Mouse (Mus musculus) megakaryocyte, adult 5-6 weeks (primary cell): ENCODE data around the gene Mpped2. TPM values are rescaled to one million over a fixed set of nuclear protein-coding genes. Genes with fewer than 3 reads are reported as not detected.

Experiments used
- ATAC-seq: 2 replicates; pipeline ENCODE4 v1.8.0; 2016; ENCODE audit warnings: mild to moderate bottlenecking, inconsistent platforms; ENCODE audit not compliant: poor library complexity, severe bottlenecking
- total RNA-seq, 2 experiments: library from RNA; stranded (forward) in 1 of 2; stranded (reverse) in 1 of 2; fragments of 153-499, 151-499 nt in 1 of 2; fragments of 221-1000, 200-1000 nt in 1 of 2; gene quantifications; 2 replicates each; pipeline versions ENCODE4 v1.2.3 to v1.2.4; 2015 to 2017

Mpped2 gene
- total RNA-seq, 2 experiments from 2014 or later = not detected

DNA sequence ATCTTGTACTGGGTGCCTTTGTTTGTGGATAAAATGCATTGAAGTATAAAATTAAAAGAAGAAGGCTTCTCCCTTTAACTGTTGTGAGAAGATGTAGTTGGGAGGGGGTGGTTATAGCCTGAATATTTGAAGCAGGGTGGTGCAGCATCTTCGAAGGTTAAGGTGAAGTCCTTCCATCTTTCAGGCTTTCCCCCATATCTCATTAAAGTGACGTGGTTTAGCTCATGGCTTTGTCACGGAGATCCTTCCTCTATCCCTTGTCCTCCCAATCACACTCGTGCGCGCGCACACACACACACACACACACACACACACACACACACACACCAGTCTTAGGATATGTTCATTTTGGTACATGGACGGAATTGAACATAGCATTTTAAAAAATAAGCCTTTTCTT lies 3.3 kb downstream of the Mpped2 start:
- ATAC-seq = no peak

DNA sequence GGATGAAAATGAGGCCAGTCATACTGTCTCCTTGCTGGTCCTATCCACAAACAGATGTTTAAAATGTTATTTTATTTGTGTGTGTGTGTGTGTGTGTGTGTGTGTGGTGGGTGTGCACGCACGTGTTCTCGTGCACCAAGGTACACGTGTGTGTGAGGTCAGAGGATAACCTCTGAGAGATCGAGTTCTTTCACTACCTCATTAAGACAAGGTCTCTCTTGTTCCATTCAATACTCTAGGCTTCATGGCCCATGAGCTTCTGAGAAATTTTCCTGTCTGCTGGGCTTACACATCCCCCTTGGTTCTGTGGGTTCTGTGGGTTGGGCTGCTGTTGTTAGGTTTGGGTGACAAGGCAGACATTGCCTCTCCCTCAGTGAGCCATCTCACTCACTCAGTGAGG lies 12.6 kb downstream of the Mpped2 start:
- no peak for ATAC-seq

DNA sequence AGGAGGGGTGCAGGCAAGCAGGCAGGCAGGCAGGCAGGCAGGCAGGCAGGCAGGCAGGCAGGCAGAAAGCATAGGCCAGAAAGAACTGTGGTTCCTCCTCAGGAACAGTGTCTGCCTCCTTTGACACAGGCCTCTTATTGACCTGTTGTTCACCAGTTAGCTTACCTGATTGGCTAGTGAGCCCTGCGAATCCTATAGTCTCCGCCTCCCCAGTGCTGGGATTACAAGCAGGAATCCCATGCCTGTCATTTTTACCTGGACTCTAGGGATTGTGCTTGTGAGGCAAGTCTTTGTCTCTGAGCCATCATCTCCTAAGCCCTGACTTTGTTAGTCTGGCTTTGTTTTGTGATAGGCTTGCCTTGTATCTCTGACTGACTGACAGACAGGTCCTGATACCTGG lies 14.1 kb downstream of the Mpped2 start:
- no peak for ATAC-seq

DNA sequence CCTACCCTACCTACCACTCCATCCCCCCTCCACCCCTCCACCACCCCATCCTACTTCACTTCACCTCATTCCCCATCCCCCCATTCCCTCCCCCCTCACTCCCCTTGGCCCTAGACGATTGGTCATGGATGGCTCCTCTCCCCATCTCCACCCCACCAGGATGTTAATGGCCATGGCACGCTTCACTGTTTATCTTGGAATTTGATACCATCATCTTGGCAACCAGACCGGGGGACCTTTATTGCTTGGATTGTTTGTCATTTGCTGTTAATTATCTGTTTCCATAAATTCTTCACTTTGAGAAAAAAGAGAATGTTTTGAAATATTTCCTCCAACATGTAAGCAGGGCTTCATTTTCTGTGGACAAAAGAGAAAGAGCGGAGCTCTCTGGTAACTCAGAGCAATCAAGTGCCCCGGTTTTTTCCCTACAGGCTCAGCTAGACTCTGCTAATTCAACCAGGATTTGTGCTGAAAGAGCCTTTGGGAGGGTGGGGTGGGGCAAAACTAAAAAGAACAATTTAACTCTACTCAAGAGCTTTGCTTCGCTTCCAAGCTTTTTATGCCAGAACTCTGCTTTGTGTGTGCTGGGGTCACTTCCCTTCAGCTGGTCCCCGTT lies 17.9 kb downstream of the Mpped2 start:
- ATAC-seq = no peak

DNA sequence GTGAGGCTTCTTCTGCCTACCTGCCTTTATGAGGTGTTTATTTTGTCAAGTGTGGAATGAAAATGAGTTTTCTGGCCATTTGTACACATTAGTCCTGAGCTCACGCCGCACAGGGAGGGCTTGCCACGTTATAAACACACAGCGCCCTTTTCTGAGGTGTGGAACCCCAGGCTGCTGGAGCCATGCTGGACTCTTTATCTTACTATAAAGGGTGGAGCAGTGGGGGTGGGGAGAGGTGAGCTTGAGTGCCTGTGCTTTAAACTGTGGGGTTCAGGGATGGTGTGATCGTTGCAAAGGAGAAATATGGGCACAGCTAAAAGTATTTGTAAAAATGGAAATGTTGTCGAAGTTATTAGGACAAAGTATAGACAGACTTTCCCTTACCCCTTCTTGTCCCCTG lies 18.4 kb downstream of the Mpped2 start:
- ATAC-seq = no peak

DNA sequence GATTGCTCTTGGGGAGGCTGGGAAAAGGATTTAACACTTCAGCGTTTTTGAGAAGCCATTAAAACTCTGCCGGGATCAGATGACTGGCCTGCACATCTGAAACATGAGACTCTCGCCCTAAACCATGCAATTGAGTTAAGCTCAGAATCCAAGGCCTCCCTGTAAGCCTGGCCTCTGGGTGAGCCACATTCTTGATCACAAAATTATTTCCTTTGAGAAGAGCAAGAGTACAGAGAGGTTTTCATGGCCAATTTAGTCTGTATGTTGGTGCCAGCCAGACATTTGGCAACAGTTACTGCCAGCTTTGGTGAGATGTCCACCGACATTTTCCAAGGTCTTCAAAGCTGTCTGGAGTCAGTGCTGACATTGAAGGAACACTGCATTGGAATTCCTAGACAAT lies 20.1 kb downstream of the Mpped2 start:
- ATAC-seq = no peak

DNA sequence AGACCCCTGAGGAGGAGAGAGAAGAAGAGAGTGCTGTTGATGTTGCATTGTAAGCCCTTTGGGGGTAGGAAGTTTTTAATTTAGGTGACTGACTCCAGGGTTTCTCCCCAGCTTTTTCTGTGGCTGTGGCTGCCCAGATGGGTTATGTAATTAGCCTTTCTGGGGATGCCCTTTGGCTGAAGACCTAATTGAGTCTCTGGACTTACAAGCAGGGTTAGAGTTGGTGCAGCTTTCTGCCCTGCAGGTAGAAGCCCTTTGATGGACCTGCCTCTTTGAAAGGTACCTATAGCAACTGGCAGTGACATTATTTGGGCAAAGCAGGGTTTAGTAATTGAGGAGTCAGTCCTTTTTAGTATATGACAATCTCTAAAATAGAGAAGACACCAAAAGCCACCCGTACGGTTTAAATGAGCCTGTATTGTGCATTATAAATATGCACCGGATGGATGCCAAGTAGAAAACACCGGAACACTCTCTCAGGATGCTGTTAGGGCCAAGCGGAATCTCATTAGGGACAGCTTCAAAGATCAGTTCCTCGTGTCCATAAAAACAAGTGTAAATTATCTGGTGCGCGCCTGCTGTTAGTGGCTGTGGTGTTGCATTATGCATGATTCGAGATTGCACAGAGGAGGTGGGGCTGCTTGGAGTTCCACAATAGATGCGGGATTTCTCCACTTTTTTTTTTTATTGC lies 22.8 kb downstream of the Mpped2 start:
- no peak for ATAC-seq

DNA sequence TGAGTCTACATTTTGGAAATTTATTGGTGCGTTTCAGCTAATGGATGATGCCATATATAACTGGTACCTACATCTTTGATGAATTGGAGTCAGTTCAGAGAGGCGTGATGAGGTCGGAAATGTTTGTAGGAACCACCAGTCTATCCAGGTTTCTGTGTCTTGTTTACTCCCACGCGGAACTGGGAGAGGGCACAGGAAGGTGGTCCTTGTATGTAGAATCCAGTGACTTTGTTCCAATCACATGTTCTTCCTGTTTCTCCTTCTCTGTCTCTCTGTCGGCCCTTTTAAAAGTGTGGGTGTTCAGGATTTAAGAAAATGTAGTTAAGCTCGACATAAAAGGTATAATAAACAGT lies 23.3 kb downstream of the Mpped2 start:
- no peak for ATAC-seq

DNA sequence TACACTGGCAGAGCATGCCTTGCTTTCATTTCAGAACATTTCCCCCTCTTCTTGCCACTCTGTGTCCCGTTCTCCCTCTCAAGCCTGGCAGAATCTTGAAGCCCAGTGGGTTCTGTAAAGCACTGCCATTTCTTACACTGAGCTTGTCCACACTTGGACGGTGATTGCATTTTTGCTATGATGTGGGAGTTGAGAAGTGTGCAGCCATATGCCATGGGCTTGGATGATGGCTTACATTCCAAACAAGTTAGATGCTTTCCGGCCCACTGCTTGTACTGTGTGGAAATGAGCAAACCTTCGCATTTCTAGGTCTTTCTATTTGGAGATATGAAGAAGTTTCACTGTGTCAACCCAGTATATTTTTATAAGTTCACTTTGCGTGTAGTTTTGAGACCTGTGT lies 25.8 kb downstream of the Mpped2 start:
- no peak for ATAC-seq

DNA sequence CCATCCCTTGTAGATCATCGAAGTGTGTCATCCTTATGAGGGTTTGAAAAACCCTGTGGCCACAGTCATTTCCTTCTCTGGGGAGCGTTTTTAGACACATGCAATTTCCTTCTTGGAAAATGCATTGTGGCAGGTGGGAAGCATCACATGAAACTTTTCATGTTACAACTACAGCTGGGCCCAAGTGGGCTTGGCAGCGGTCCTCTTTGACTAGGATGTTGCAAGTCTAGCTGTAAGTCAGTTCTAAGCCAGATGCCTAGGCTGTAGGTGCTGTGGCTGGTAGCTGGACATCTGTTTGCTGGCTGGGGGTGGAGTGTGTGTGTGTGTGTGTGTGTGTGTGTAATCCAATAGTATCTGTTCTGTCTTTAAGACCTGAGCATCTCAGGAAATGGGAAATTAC lies 26.4 kb downstream of the Mpped2 start:
- ATAC-seq = no peak

DNA sequence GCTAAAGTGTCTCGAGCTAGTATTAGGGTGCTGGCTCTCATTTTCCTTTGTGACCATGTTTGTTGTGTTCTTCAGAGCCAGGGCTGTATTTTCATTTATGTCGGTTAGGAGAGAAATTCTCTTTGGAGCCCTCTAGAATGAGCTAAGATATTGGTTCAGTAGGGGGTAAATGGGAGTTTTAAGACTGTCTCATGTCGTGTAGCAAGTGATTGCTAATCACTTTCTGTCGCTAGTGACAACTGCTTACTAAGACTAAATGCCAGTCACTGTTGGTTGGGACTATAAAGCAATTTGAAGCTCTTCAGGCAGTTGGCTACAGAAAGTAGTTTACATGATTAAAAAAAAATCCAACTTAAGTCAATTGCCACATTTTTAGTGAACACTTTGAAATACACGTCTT lies 27.6 kb downstream of the Mpped2 start:
- no peak for ATAC-seq

DNA sequence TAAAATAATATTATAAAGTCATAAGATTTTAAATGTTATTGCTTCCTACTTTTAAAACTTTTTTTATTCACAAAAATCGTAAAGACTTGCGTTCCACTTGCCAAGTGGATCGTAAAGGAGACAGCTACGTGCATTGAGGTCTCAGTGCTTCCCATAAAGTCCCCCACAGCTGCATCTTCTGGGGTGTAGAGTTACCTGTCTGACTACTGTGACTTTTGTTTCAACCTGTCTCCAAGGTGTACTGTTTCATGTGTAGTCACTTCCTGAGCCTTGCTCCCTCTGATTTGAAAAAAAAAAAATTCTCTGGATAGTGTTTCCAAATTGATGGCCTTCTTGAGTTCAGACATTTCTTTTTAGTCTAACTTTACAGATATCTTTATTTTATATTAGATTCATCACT lies 29.0 kb downstream of the Mpped2 start:
- no peak for ATAC-seq

DNA sequence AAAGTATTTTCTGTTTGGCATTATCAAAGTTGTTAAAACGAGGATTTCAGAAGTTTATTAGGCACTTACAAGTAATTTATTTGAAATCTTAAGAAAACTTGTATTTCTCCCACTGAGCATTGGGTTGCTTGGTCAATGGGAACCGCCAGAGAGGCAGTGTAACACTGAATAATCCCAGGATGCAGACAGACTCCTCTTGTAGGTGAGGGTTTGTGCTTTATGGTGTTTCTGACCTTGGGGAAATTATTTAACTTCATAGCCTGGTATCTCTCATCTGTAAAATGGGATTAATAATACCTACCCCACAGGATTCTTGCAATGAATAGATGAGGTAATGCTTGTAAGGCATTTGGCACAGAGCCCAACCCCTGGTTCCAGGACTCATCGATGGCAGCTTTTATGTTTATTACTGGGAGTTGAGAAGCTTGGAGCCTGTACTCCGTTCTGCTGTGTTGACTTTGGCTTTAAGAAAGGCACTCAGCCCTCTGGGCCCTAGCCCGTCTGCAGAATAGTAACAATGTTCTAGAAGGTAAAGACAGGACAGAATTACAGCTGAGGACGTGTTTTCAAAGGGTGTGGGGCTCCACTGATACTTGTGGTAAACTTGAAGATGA lies 37.0 kb downstream of the Mpped2 start:
- ATAC-seq = no peak

DNA sequence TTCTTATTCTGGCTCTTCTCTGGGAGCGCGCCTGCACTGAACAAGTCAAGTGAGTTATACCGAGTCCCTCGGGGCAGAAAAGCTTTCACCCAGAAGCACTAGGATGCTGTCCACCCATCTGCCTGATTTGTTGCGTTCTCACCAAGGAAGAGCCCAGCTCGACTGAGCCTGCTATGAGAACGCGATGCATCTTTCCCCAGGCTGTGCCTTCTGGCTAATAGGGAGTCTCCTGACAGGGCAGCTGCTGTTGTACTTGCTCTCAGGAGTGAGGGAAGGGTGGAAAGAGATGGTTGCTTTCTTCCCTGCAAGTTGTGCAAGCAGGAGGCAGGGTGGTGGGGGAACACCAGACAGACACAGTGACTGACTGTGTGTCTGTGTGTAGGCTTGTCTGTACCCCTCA lies 37.5 kb downstream of the Mpped2 start:
- ATAC-seq = no peak

DNA sequence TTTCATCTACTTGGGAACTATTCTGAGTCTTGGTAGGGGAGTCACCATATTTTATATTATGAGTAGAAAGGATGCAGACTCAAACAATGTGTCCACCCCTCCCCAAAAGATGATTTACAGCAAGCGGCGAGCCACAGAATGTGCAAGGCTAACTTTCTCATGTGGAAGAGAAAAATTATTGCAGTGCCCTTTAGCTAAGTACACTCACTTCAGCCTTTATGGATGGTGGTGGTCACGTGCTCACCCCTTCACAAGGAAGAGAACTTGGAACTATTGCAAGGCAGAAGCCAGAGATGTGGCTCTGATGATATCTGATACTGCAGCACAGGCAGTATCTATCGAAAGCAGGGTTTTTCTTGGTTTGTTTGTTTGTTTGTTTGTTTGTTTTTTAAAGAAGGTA lies 38.4 kb downstream of the Mpped2 start:
- no peak for ATAC-seq

DNA sequence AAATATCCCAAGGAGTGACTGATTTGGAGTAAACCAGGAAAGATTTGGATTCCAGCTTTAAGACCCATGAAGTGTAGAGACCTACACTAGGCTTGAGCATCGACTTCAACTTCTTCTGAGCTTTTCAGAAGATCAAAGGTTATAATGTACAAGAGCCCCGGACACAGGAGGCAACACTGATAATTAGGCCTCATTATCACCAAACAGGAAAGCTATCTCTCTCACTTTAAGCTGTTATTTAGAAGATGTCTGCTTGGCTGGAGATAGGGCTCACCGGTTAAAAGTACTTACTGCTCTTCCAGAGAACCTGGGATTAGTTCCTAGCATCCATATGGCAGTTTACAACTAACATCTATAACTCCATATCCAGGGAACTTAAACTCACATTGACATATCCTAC lies 39.1 kb downstream of the Mpped2 start:
- ATAC-seq = no peak

DNA sequence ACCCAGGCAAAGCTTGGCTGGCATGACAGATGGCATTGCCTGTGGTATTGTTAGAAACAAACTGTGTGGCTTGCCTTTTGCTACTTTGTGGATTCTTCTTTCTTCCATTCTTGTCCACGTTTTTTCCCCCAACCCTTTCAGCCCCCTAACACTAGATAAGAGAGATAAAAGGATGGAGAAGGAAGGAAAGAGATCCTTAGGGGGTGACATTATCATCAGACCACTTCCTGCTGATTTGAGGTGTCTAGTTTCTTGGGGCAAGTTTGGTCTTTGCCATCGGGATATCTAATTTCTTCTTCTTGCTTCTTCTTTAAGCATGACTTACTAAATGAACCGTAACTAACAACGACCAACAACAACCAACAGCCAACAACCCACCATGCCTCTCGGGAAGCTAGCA lies 40.3 kb downstream of the Mpped2 start:
- no peak for ATAC-seq

DNA sequence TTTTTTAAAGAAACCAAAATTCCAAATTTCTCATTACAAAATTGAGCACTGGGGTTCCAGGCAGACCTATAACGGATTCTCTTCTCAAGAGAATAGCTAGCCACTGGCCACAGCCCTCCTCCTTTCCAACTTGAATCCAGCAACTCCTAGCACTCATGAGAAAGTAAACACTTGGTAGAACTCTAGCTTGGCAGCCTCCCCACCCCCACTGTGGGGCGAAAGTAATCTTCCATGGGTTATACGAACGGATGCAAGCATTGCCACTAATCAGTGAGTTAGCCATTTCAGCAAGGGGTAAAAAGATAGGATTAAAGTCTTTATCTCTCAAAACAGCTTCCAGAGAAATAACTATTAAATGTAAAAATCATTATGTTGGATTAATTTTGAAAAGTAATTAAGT lies 40.9 kb downstream of the Mpped2 start:
- no peak for ATAC-seq

DNA sequence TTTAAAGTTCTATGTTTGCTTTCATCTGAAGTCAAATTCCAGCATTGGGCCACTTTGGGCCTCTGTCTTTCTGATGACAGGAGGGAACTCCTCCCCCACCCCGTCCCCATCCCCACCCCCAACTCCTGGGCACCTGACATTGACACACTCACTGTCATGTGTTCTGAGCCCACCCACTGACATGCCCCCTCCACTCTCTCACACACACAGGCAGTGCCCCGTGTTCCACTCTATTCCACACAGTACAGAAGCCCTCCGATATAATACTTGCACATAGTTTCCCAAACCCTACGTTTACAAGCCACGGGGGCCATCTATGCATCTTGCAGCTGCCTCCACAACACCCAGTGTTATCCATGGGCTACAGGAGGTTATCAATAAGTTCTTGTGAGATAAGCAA lies 42.1 kb downstream of the Mpped2 start:
- ATAC-seq = no peak

DNA sequence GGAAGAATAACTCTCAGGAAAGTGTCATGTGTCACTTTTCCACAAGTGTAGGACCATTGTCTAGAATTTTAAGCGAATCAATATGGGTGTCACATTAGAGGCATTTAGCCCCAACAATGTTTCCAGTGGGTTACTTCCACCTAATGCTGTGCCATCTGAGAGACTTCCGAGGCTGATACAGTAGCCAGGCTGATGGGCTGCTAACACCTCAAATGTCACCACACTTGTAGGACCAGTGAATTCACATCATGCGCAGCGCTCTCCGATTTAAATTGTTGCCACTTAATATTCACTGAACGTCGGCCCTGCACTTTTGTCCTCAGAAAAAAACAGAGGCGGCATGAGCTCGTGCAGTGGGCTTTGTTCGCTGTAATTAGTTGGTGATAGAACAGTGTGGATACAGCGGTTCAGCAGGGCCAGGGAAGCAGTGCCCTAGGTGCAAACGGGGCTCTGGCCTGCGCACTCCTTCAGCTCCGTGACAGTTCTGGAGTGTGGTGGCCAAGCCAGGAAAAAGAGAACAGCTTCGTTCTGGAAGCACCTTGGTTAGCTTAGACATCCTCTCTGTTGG lies 42.8 kb downstream of the Mpped2 start:
- no peak for ATAC-seq

DNA sequence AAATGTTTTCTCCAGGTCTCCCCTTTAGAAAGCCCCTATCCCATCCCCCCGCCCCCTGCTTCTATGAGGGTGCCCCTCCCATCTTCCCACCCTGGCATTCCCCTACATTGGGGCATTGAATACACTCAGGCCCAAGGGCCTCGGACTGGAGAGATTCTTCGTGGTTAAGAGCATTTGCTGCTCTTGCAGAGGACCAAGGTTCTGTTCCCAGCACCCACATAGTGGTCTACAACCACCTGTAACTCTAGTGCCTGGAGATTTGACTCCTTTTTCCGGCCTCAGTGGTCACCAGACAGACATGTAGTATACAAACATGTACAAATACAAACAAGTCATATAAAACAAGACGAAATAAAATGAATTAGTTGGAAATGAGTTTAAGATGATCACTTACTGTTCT lies 45.9 kb downstream of the Mpped2 start:
- no peak for ATAC-seq

DNA sequence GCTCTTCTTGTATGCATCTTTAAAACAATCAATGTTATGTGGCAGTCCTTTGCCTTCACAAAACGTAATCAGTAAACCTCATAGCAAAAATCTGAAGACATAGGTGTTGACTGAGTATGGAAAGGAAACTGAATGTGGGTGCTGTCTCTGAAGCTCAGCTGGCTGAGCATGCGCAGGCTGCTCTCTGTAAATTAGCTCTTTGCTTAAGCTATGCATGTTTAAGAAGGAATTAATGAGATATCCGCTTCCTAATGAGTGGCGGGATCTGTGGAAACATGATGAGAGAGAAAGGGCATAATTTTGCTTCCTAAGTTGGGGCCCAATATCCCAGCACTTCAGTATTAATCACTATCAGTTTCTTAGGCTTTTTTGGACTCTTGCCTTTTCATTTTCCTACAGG lies 51.0 kb downstream of the Mpped2 start:
- no peak for ATAC-seq
